8 mouse cellular contexts compared by ENCODE assay signal in the genomic region with DNA sequence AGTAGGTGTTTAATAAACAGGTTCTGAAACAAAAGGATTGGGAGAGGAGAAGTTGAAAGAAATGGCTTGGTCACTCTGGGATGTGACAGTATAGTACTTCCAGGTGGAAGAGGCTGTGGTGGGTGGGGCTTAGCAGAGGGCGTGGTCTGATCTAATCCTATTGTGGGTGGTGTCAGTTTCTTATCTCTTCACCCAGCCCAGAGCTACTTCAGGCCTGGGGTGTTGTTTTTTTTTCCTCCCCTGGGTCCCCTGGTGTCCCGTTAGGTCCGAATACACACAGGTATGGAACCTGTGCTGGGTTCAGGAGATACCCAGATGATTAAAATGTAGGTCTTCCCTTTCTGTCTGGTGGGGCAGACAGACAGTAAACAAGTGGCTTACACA. TPM values are rescaled to one million over a fixed set of nuclear protein-coding genes. Genes with fewer than 3 reads are reported as not detected.
DNase-seq lines count a peak whose midpoint lies in the region; ATAC-seq and TF ChIP-seq lines count a peak whose summit lies in the region.

No protein-coding gene starts in this region.

- peak; percentile 50 for DNase-seq in ovary, postnatal 36 days (ENCODE audit: low spot score)
- DNase-seq in ovary, adult 18-20 months (ENCODE audit: low spot score): no peak
- peak; percentile 53 for DNase-seq in liver, adult 2 months (ENCODE audit: extremely low read depth, low read depth, low spot score)
- DNase-seq in midbrain, postnatal 0 days (ENCODE audit: low spot score): no peak
- peak; percentile 72 to 79 for DNase-seq in thymus, postnatal 36 days
- no peak for DNase-seq in right cerebral cortex, postnatal 4 days

- 26% methylated on average over 3 of the region's 3 CpGs for WGBS in forebrain, embryonic 12.5 days
- 33% methylated on average over 3 of the region's 3 CpGs for WGBS in hindbrain, embryonic 13.5 days
- 7% methylated on average over 3 of the region's 3 CpGs for WGBS in liver, adult 2 months
- WGBS in midbrain, postnatal 0 days: 32% methylated on average over 3 of the region's 3 CpGs

- peak overlapping the region; percentile 99 for H3K27ac ChIP-seq in forebrain, embryonic 12.5 days
- H3K27ac ChIP-seq in hindbrain, embryonic 13.5 days: peak overlapping the region; percentile 100
- peak overlapping the region; percentile 83 for H3K27ac ChIP-seq in liver, adult 2 months (replicated peaks; ENCODE audit: insufficient read depth, low read depth, low read length)
- peak overlapping the region; percentile 67; the same call in 1 of the 2 replicates for H3K27ac ChIP-seq in midbrain, postnatal 0 days (ENCODE audit: low read depth, low read length)

- no peak overlapping the region for H3K9ac ChIP-seq in forebrain, embryonic 12.5 days
- H3K9ac ChIP-seq in hindbrain, embryonic 13.5 days: no peak overlapping the region
- no peak overlapping the region for H3K9ac ChIP-seq in liver, adult 2 months (ENCODE audit: low read depth, low read length)
- no peak overlapping the region for H3K9ac ChIP-seq in midbrain, postnatal 0 days (replicated peaks; ENCODE audit: low read length, poor library complexity, severe bottlenecking)

- H3K27me3 ChIP-seq in forebrain, embryonic 12.5 days: no peaks in the 10 kb centered on the region
- H3K27me3 ChIP-seq in hindbrain, embryonic 13.5 days: no peaks in the 10 kb centered on the region
- no peaks in the 10 kb centered on the region for H3K27me3 ChIP-seq in liver, adult 2 months (ENCODE audit: control insufficient read depth, insufficient read depth, low read length)
- no peaks in the 10 kb centered on the region for H3K27me3 ChIP-seq in midbrain, postnatal 0 days (ENCODE audit: insufficient read depth, low read length)

- ATAC-seq in forebrain, embryonic 12.5 days (ENCODE audit: low FRiP score): no peak
- ATAC-seq in hindbrain, embryonic 13.5 days (ENCODE audit: low FRiP score): no peak
- no peak for ATAC-seq in midbrain, postnatal 0 days (ENCODE audit: low FRiP score)

- H3K79me2 ChIP-seq in liver, adult 2 months (ENCODE audit: control insufficient read depth, insufficient read depth, low read length): peaks cover 14% of the 10 kb centered on the region

- no peak for TF ChIP-seq POLR2A in liver, adult 2 months (IDR thresholded peaks at IDR 0.05; ENCODE audit: extremely low read depth, insufficient read depth, low read length)

- H3K4me3 ChIP-seq in forebrain, embryonic 12.5 days (replicated peaks): no peak overlapping the region
- no peak overlapping the region for H3K4me3 ChIP-seq in hindbrain, embryonic 13.5 days
- H3K4me3 ChIP-seq in liver, adult 2 months (ENCODE audit: insufficient read depth, low read depth, low read length): no peak overlapping the region
- no peak overlapping the region for H3K4me3 ChIP-seq in midbrain, postnatal 0 days (ENCODE audit: low read depth, low read length)

- peaks cover 33% of the 10 kb centered on the region for H3K4me1 ChIP-seq in forebrain, embryonic 12.5 days
- H3K4me1 ChIP-seq in hindbrain, embryonic 13.5 days (replicated peaks): peaks cover 34% of the 10 kb centered on the region
- H3K4me1 ChIP-seq in liver, adult 2 months (ENCODE audit: control insufficient read depth, insufficient read depth, low read length): peaks cover 13% of the 10 kb centered on the region; the same call in 1 of the 2 replicates
- peaks cover 12% of the 10 kb centered on the region for H3K4me1 ChIP-seq in midbrain, postnatal 0 days (ENCODE audit: insufficient read depth, low read length)

- TF ChIP-seq CTCF in liver, adult 2 months (IDR thresholded peaks at IDR 0.05; ENCODE audit: low read depth, low read length): no peak
- TF ChIP-seq CTCF in midbrain, postnatal 0 days (IDR thresholded peaks at IDR 0.05): no peak

- peak overlapping the region; percentile 97; the same call in 1 of the 2 replicates for H3K4me2 ChIP-seq in forebrain, embryonic 12.5 days
- H3K4me2 ChIP-seq in hindbrain, embryonic 13.5 days: peak overlapping the region; percentile 8; the same call in 1 of the 2 replicates
- H3K4me2 ChIP-seq in midbrain, postnatal 0 days (ENCODE audit: low read depth, low read length, poor library complexity, severe bottlenecking): no peak overlapping the region

- no peaks in the 10 kb centered on the region for H3K9me3 ChIP-seq in forebrain, embryonic 12.5 days
- H3K9me3 ChIP-seq in hindbrain, embryonic 13.5 days: no peaks in the 10 kb centered on the region
- no peaks in the 10 kb centered on the region for H3K9me3 ChIP-seq in midbrain, postnatal 0 days (ENCODE audit: low read length)

- no peaks in the 10 kb centered on the region for H3K36me3 ChIP-seq in forebrain, embryonic 12.5 days (replicated peaks)
- H3K36me3 ChIP-seq in hindbrain, embryonic 13.5 days: no peaks in the 10 kb centered on the region
- H3K36me3 ChIP-seq in liver, adult 2 months (ENCODE audit: control insufficient read depth, insufficient read depth, low read length): no peaks in the 10 kb centered on the region
- no peaks in the 10 kb centered on the region for H3K36me3 ChIP-seq in midbrain, postnatal 0 days (ENCODE audit: insufficient read depth, low read length)

RNA-seq across cellular contexts. Expression of gene Ssbp3, which starts 2.1 kb away (rescaled TPM):
- 198 and 214 TPM in 2 replicates for polyA plus RNA-seq in forebrain, embryonic 12.5 days (2016; fragmentation: Nextera tagmentation; extraction: Ambion mirVana)
- 179 and 180 TPM in 2 replicates for polyA plus RNA-seq in hindbrain, embryonic 13.5 days (2015; fragmentation: Nextera tagmentation; extraction: Ambion mirVana)
- 12.9 and 19.8 TPM in 2 replicates for total RNA-seq in liver, adult 2 months (2014; rRNA removed)
- polyA plus RNA-seq in liver, adult 2 months (2012; rRNA removed): 32.8 and 36.7 TPM in 2 replicates
- total RNA-seq in midbrain, postnatal 0 days (2014; rRNA removed): 172 and 176 TPM in 2 replicates
- polyA plus RNA-seq in midbrain, postnatal 0 days (2015; fragmentation: Nextera tagmentation; extraction: Ambion mirVana): 110 and 126 TPM in 2 replicates

Comparison
In these comparisons a context has a peak if more than half of its experiments do, and no peak if none do; other contexts are left out.
1. DNase-seq: peak in ovary, postnatal 36 days (single experiment), liver, adult 2 months (single experiment) and thymus, postnatal 36 days (2 of 2); none in ovary, adult 18-20 months (single experiment), midbrain, postnatal 0 days (single experiment) and right cerebral cortex, postnatal 4 days (single experiment).
2. Peak in every context shown above with its lines, with median percentiles within 50 percentile points of each other: H3K27ac ChIP-seq.